Mouse (Mus musculus): Measurements from ENCODE around the gene Mis18a. TPM values are rescaled to one million over a fixed set of nuclear protein-coding genes. Genes with fewer than 3 reads are reported as not detected.

The Mis18a gene
- polyA plus RNA-seq, 2 experiments = 31.1 to 46.7 TPM

DNA sequence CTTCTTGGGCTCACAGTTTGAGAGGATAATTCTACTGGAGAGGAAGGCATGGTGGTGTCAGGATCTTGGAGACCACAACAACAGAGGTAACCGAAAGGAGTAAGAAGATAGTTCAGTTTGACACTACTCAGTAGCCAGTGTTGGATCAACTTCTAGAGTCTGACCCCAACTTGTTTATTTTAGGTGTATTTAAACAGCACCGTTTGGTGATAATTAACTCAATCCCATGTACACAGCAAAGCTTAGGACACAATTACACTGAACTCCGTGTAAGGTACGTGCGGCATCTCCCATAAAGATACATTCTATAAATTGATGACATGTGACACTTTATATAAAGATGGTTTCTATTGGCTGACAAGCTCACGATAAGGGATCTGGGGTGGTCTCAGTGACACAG is 52.6 kb downstream of the Mis18a start:
- no peaks in the 10 kb centered on the region for H3K36me3 ChIP-seq (replicated peaks; ENCODE audit: control insufficient read depth, insufficient read depth, low read depth)
- TF ChIP-seq CTCF (IDR thresholded peaks at IDR 0.05; ENCODE audit: low read depth) (no peak), EP300 (IDR thresholded peaks at IDR 0.05; ENCODE audit: low read depth) (no peak)
- DNase-seq (ENCODE audit: low read depth in 3 of 3, low spot score in 3 of 3) (no peak), ATAC-seq (ENCODE audit: insufficient read depth) (no peak)
- 75% methylated on average over 6 of the region's 6 CpGs for WGBS (ENCODE audit: insufficient replicate concordance)
- H3K9me3 ChIP-seq (ENCODE audit: control insufficient read depth, low read length) = no peaks in the 10 kb centered on the region
- H3K4me3 ChIP-seq (ENCODE audit: insufficient read depth in 1 of 2, low read depth in 2 of 2, low read length in 2 of 2) = no peak overlapping the region
- no peak overlapping the region for H3K27ac ChIP-seq
- H3K4me2 ChIP-seq (ENCODE audit: low read depth) = no peak overlapping the region
- H3K4me1 ChIP-seq (replicated peaks; ENCODE audit: control insufficient read depth in 2 of 2, insufficient read depth in 2 of 2, low read length in 1 of 2) = no peaks in the 10 kb centered on the region
- H3K9ac ChIP-seq (replicated peaks) = no peak overlapping the region
- no peaks in the 10 kb centered on the region for H3K27me3 ChIP-seq (ENCODE audit: control insufficient read depth, insufficient read depth, low read length)

DNA sequence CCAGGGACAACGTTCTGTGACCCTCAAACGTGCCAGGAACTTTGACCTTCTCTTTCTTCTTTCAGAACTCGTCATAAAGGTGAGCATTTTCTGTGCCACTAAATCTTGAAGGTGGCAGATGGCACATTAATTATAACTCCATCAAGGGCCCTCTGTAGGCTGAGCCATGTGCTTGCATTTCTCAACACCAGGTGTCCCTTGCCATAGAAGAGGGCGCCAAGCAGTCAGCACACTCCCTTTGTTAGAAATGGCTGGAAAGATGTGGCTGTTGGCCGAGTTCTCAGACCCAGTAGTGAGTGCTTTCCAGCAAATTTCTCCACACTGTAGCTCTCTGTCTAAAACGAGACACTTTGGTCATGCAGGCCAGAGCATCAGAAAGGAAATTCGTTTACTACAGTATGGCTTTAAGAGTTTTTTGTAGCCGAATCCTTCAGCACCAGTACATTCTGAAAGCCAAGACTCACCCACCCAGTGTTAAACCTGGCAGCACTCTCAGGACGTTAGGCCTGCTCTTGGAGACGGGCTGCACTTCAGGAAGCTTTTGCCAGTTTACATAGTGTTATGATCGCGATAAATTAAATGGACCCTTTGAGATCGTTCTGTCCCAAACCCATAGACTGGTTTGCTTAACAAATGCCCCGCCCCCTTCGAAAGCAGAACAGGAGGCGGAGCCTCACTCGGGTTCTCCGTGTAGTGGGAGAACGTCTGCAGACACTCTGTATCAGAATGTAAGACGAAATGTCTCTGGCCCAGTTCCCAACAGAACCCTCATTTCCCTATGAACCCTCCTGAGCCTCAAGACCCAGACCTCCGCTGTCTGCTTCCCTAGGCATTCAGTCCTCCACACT is 53.5 kb downstream of the Mis18a start:
- no peaks in the 10 kb centered on the region for H3K36me3 ChIP-seq (replicated peaks; ENCODE audit: control insufficient read depth, insufficient read depth, low read depth)
- ATAC-seq (ENCODE audit: insufficient read depth) = no peak
- H3K27me3 ChIP-seq (ENCODE audit: control insufficient read depth, insufficient read depth, low read length) = no peaks in the 10 kb centered on the region
- H3K9ac ChIP-seq (replicated peaks) = no peak overlapping the region
- no peaks in the 10 kb centered on the region for H3K9me3 ChIP-seq (ENCODE audit: control insufficient read depth, low read length)
- no peak overlapping the region for H3K27ac ChIP-seq
- TF ChIP-seq CTCF (IDR thresholded peaks at IDR 0.05; ENCODE audit: low read depth) = no peak
- TF ChIP-seq EP300 (IDR thresholded peaks at IDR 0.05; ENCODE audit: low read depth) = no peak
- H3K4me2 ChIP-seq (ENCODE audit: low read depth) = no peak overlapping the region
- DNase-seq (ENCODE audit: low read depth in 3 of 3, low spot score in 3 of 3) = no peak
- no peaks in the 10 kb centered on the region for H3K4me1 ChIP-seq (replicated peaks; ENCODE audit: control insufficient read depth in 2 of 2, insufficient read depth in 2 of 2, low read length in 1 of 2)
- H3K4me3 ChIP-seq (ENCODE audit: insufficient read depth in 1 of 2, low read depth in 2 of 2, low read length in 2 of 2) = no peak overlapping the region
- 69% methylated on average over 21 of the region's 21 CpGs for WGBS (ENCODE audit: insufficient replicate concordance)

Other genes with a start within 250 kb of the Mis18a start
- gene Mrap, start 10.8 kb upstream of the Mis18a start, polyA plus RNA-seq (2012; rRNA removed) = 44.0 and 45.1 TPM in 2 replicates
- 53.6 and 60.7 TPM in 2 replicates for gene Mrap, start 10.8 kb upstream of the Mis18a start, polyA plus RNA-seq (2014; fragmentation: Nextera tagmentation; extraction: Ambion mirVana)
- 2.9 and 3.6 TPM in 2 replicates for gene Urb1, start 83.0 kb upstream of the Mis18a start, polyA plus RNA-seq (2012; rRNA removed)
- 5.0 and 6.1 TPM in 2 replicates for gene Urb1, start 83.0 kb upstream of the Mis18a start, polyA plus RNA-seq (2014; fragmentation: Nextera tagmentation; extraction: Ambion mirVana)
- gene Eva1c, start 99.3 kb upstream of the Mis18a start, polyA plus RNA-seq (2012; rRNA removed) = 0.11 and 0.14 TPM in 2 replicates
- 0.15 and 0.23 TPM in 2 replicates for gene Eva1c, start 99.3 kb upstream of the Mis18a start, polyA plus RNA-seq (2014; fragmentation: Nextera tagmentation; extraction: Ambion mirVana)
- 6.4 and 11.5 TPM in 2 replicates for gene Cfap298, start 207.7 kb upstream of the Mis18a start, polyA plus RNA-seq (2012; rRNA removed)
- gene Cfap298, start 207.7 kb upstream of the Mis18a start, polyA plus RNA-seq (2014; fragmentation: Nextera tagmentation; extraction: Ambion mirVana) = 18.4 and 21.9 TPM in 2 replicates